Mouse (Mus musculus): ENCODE measurements at regions not wholly inside any gene's neighbourhood (a gene's known extent, or its start where the extent isn't known, plus 50 kb on each side); places are given as distances from the start of the nearest gene placed in this dataset.

DNA sequence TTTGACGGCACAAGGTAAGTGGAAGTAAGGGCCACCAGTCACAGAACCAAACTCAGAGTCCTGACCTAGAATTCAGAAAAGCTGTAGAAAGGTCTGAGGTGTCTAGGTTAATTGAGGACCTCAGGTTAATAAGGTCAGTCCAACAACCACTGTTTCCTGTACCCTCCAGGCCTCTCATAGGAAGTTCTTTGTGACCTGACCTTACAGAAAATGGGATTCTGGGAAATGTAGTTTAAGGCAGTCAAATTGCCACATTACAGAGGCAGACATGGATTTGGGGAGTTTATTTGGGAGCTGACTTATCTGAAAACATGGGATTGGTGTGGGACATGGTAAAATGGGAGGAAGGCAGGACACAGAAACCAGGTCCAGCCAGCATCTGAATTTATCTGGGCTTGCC, 90.9 kb upstream of the 4930535I16Rik start:
- Histone ChIP-seq H3K27me3 (ENCODE audit: control insufficient read depth, insufficient read depth, low read length) (no peaks in the 10 kb centered on the region), H3K4me1 (ENCODE audit: control insufficient read depth, insufficient read depth, low read length) (no peaks in the 10 kb centered on the region), H3K36me3 (ENCODE audit: control insufficient read depth, insufficient read depth, low read length) (no peaks in the 10 kb centered on the region), H3K9ac (ENCODE audit: low read length) (no peak overlapping the region), H3K4me3 (replicated peaks; ENCODE audit: low read length) (no peak overlapping the region), H3K9me3 (replicated peaks; ENCODE audit: control insufficient read depth, low read length) (no peaks in the 10 kb centered on the region), H3K27ac (ENCODE audit: low read length) (no peak overlapping the region), H3K4me2 (ENCODE audit: low read depth, low read length) (no peak overlapping the region)
- 96% methylated on average over 1 of the region's 1 CpGs for WGBS
- no peak for ATAC-seq (ENCODE audit: insufficient read depth, low FRiP score)

DNA sequence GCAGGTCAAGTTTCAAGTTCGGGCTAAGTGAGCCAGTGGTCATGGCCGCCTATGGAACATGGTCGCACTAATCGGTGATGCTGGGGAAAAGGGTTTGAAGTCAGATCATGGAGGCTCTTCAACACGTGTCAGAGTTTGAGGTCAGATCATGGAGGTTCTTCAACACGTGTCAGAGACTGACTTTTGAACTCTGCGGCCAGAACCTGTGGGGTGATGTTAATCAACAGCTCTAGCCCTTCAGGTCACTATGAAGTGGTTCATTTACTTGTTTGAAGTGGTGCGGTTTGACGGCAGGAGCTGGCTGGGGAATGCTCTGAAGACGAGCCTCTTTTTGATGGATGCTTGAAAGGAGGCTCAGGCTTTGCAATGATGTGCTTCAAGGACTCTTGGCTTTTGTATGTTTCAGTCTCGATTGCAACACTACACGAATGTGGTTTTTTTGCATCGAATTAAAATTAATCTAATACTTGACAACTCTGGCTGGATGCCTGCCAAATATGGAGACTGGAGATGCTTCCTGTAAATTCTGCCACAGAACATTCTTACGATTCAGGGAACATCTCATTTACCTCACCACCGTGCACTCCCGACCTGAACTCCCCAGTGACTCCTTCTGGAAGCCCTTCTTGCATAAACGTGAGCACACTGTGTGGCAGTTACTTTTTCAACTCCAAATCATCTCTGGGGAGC, 87.9 kb upstream of the 4930535I16Rik start:
- H3K27me3 ChIP-seq (ENCODE audit: control insufficient read depth, insufficient read depth, low read length), result no peaks in the 10 kb centered on the region
- H3K4me2 ChIP-seq (ENCODE audit: low read depth, low read length), result no peak overlapping the region
- no peaks in the 10 kb centered on the region for H3K9me3 ChIP-seq (replicated peaks; ENCODE audit: control insufficient read depth, low read length)
- no peak overlapping the region for H3K27ac ChIP-seq (ENCODE audit: low read length)
- no peak overlapping the region for H3K9ac ChIP-seq (ENCODE audit: low read length)
- WGBS, result 51% methylated on average over 17 of the region's 17 CpGs
- H3K4me3 ChIP-seq (replicated peaks; ENCODE audit: low read length), result no peak overlapping the region
- no peaks in the 10 kb centered on the region for H3K4me1 ChIP-seq (ENCODE audit: control insufficient read depth, insufficient read depth, low read length)
- H3K36me3 ChIP-seq (ENCODE audit: control insufficient read depth, insufficient read depth, low read length), result no peaks in the 10 kb centered on the region
- no peak for ATAC-seq (ENCODE audit: insufficient read depth, low FRiP score)

DNA sequence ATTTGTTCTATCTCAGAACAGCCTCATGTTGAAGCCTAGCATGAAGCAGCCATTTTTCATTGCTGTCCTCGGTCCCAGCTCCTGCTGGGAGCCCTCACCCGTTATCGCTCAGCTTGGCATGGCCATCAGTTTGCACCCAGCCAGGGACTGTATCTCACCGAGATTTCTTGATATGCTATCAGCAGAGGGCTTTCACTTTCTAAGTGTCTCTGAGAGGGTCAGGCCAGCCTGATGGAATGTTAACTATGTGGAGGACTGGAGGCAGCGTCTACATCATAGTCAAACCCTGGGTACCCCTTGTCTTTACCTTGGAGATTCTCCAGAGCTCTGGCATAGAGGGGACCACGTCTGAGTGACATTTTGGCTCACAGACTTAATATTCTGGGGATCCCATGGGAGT, 84.9 kb upstream of the 4930535I16Rik start:
- no peak for ATAC-seq (ENCODE audit: insufficient read depth, low FRiP score)
- Histone ChIP-seq H3K4me2 (ENCODE audit: low read depth, low read length) (no peak overlapping the region), H3K4me3 (replicated peaks; ENCODE audit: low read length) (no peak overlapping the region), H3K36me3 (ENCODE audit: control insufficient read depth, insufficient read depth, low read length) (no peaks in the 10 kb centered on the region), H3K9me3 (replicated peaks; ENCODE audit: control insufficient read depth, low read length) (no peaks in the 10 kb centered on the region), H3K27me3 (ENCODE audit: control insufficient read depth, insufficient read depth, low read length) (no peaks in the 10 kb centered on the region), H3K9ac (ENCODE audit: low read length) (no peak overlapping the region), H3K4me1 (ENCODE audit: control insufficient read depth, insufficient read depth, low read length) (no peaks in the 10 kb centered on the region), H3K27ac (ENCODE audit: low read length) (no peak overlapping the region)
- WGBS, result 18% methylated on average over 6 of the region's 6 CpGs

DNA sequence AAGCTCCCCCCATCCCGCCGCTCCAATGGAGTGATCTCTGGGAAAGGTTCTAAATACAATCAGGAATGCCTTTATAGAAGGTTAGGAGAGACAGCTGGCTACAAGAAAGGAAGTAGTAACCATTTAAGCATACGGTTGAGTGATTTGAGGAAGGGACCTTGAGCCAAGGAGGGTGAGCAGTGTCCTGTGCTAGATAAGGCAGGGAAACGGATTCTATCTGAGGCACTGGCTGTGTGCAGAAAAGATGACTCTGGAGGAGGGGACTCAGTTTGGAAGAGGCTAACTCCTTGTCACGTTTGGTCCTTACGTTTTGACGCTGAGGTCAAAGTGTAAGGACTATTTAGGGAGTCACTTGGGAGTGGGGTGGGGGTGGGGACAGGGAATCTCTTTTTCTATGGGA, 84.3 kb upstream of the 4930535I16Rik start:
- no peaks in the 10 kb centered on the region for H3K36me3 ChIP-seq (ENCODE audit: control insufficient read depth, insufficient read depth, low read length)
- WGBS, result 62% methylated on average over 7 of the region's 7 CpGs
- no peaks in the 10 kb centered on the region for H3K9me3 ChIP-seq (replicated peaks; ENCODE audit: control insufficient read depth, low read length)
- no peaks in the 10 kb centered on the region for H3K4me1 ChIP-seq (ENCODE audit: control insufficient read depth, insufficient read depth, low read length)
- ATAC-seq (ENCODE audit: insufficient read depth, low FRiP score), result no peak
- H3K4me3 ChIP-seq (replicated peaks; ENCODE audit: low read length), result no peak overlapping the region
- no peaks in the 10 kb centered on the region for H3K27me3 ChIP-seq (ENCODE audit: control insufficient read depth, insufficient read depth, low read length)
- H3K27ac ChIP-seq (ENCODE audit: low read length), result no peak overlapping the region
- H3K9ac ChIP-seq (ENCODE audit: low read length), result no peak overlapping the region
- H3K4me2 ChIP-seq (ENCODE audit: low read depth, low read length), result no peak overlapping the region

DNA sequence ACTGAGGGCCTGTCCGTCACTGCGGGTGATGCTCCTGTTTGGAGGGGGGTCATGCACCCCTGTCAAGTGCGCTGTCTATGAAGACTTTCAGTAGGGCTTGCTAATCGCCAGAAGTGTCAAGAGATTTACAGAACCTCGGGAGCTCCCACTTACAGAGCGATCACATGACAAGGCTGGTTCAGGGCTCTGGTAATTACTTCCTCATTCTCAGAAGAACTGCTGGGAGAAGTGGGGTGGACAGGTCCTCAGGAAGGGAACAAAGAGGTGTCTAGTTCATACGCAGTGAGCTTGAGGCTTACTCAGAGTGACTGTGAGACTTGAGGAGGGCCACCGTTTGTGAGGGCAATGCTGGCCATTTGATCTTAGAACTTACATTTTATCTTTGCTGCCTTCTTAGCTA, 78.0 kb upstream of the 4930535I16Rik start:
- H3K36me3 ChIP-seq (ENCODE audit: control insufficient read depth, insufficient read depth, low read length), result no peaks in the 10 kb centered on the region
- 73% methylated on average over 8 of the region's 8 CpGs for WGBS
- peaks cover 15% of the 10 kb centered on the region; the same call in 1 of the 2 replicates for H3K27me3 ChIP-seq (ENCODE audit: control insufficient read depth, insufficient read depth, low read length)
- no peak overlapping the region for H3K4me3 ChIP-seq (replicated peaks; ENCODE audit: low read length)
- H3K9ac ChIP-seq (ENCODE audit: low read length), result no peak overlapping the region
- H3K4me1 ChIP-seq (ENCODE audit: control insufficient read depth, insufficient read depth, low read length), result peaks cover 5% of the 10 kb centered on the region; the same call in 1 of the 2 replicates
- no peak overlapping the region for H3K27ac ChIP-seq (ENCODE audit: low read length)
- H3K9me3 ChIP-seq (replicated peaks; ENCODE audit: control insufficient read depth, low read length), result no peaks in the 10 kb centered on the region
- no peak for ATAC-seq (ENCODE audit: insufficient read depth, low FRiP score)
- no peak overlapping the region for H3K4me2 ChIP-seq (ENCODE audit: low read depth, low read length)

DNA sequence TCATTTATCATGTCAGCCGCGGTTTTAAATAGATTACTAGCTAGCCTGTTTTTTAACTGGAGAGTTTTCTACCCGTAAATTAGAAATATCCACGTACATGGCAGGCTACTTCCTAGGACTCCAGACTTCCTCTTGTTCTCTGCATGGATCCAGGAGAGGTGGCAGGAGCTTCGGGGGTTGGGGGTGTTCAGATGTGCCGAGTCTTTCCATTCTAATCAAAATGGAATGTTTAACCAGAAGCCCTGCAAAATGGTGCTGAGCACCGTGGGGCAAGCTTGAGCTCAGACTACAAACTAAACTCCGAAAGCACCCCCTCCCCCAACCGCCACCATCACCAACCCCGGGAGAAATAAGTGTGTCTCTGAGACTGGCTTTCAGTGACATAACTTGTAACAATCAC, 73.4 kb upstream of the 4930535I16Rik start:
- WGBS, result 8% methylated on average over 10 of the region's 10 CpGs
- Histone ChIP-seq H3K4me3 (replicated peaks; ENCODE audit: low read length) (peak overlapping the region; percentile 36), H3K9me3 (replicated peaks; ENCODE audit: control insufficient read depth, low read length) (no peaks in the 10 kb centered on the region), H3K9ac (ENCODE audit: low read length) (peak overlapping the region; percentile 28; the same call in 1 of the 2 replicates), H3K27me3 (ENCODE audit: control insufficient read depth, insufficient read depth, low read length) (peaks cover 22% of the 10 kb centered on the region; the same call in 1 of the 2 replicates), H3K36me3 (ENCODE audit: control insufficient read depth, insufficient read depth, low read length) (no peaks in the 10 kb centered on the region), H3K4me2 (ENCODE audit: low read depth, low read length) (peak overlapping the region; percentile 58), H3K4me1 (ENCODE audit: control insufficient read depth, insufficient read depth, low read length) (peaks cover 10% of the 10 kb centered on the region; the same call in 1 of the 2 replicates), H3K27ac (ENCODE audit: low read length) (no peak overlapping the region)
- no peak for ATAC-seq (ENCODE audit: insufficient read depth, low FRiP score)

DNA sequence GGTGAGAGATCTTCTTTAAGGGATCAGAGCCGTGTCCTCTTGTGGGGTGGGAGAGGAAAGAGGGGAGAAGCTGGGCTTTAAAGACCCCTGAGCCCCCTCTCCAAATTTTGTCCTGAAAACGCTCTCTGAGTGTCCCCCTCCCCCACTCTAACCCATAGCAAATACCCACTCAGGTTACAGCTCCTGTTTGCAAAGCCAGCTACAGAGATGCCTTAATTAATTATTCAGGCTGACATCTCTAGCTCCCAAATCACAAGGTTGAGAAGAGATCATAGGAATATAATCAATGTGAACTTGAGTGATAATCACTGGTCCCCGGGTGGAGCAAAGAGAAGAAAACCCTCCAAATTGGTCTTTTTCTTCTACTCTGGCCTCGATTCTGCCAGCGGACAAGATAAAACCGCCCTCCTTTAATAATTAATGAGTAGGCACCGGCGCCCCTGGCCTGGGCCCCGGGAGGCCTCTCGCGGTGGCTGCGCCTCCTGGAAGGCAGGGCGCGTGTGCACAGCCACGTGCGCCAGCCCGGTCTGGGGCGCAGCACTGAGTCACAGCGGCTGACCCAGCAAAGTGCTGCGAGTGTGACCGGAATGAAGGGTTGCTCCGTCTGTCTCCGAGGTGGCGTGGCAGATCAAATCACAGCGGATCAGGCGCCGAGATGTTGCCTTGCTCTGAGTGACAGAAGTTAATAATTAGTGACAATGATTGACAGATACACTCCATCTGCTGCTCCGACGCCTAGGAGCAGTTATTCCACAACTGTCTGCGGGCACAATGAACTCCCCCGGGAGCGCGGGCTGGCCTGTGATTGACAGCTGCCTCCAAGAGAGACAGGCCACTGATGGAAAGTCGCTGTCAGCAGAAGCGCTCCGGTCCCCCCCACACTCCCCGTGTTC, 72.7 kb upstream of the 4930535I16Rik start:
- peak overlapping the region; percentile 28; the same call in 1 of the 2 replicates for H3K9ac ChIP-seq (ENCODE audit: low read length)
- peak overlapping the region; percentile 58 for H3K4me2 ChIP-seq (ENCODE audit: low read depth, low read length)
- WGBS, result 1% methylated on average over 37 of the region's 37 CpGs
- H3K9me3 ChIP-seq (replicated peaks; ENCODE audit: control insufficient read depth, low read length), result no peaks in the 10 kb centered on the region
- H3K4me1 ChIP-seq (ENCODE audit: control insufficient read depth, insufficient read depth, low read length), result peaks cover 10% of the 10 kb centered on the region; the same call in 1 of the 2 replicates
- peak; percentile 83; the same call in 1 of the 2 replicates for ATAC-seq (ENCODE audit: insufficient read depth, low FRiP score)
- H3K27ac ChIP-seq (ENCODE audit: low read length), result no peak overlapping the region
- H3K36me3 ChIP-seq (ENCODE audit: control insufficient read depth, insufficient read depth, low read length), result no peaks in the 10 kb centered on the region
- H3K27me3 ChIP-seq (ENCODE audit: control insufficient read depth, insufficient read depth, low read length), result peaks cover 22% of the 10 kb centered on the region; the same call in 1 of the 2 replicates
- H3K4me3 ChIP-seq (replicated peaks; ENCODE audit: low read length), result peak overlapping the region; percentile 36
